In the genomic region with DNA sequence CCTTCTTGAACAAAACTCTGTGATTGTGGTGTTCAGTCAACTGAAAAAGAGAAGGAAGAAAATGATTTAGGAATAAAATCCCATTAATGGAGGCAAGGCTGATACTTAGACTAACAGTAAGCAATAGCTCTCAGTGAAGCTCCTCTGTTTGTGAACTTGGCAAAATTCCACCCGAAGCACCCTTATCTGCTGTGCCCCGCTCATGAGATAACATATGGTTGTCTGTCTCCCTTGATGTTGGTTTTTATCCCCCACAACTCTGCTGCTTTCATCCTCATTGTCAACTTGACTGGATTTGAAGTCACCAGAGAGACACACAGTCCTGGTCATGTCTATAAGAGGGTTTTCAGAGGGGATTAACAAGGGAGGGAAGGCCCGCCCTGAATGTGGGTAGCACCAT, we compare ENCODE assay signal across 13 mouse cellular contexts.
"Had no signal": no experiment of that assay in that cellular context is flagged by ENCODE, and none has a peak within 500 bp of the region (broad histone marks: within the 10 kb centered on the region; RNA-seq: fewer than 3 reads in every experiment).

No protein-coding gene starts in this region.

- DNase-seq: liver, postnatal 0 days; lung, adult 2 months; lung, postnatal 14 days; lung, postnatal 36 days; right cerebral cortex, postnatal 14 days; right cerebral cortex, postnatal 4 days; spleen, adult 18-20 months; thymus, adult 2 months; thymus, postnatal 25 days; thymus, postnatal 4 days had no signal

- ATAC-seq: liver, postnatal 0 days; lung, postnatal 0 days; midbrain, embryonic 13.5 days; midbrain, embryonic 15.5 days had no signal
